Mouse (Mus musculus): ENCODE measurements around the gene Fto. TPM values are rescaled to one million over a fixed set of nuclear protein-coding genes. Genes with fewer than 3 reads are reported as not detected.

The Fto gene
- polyA plus RNA-seq, 1 experiment from 2014 or later, result 90.1 TPM

DNA sequence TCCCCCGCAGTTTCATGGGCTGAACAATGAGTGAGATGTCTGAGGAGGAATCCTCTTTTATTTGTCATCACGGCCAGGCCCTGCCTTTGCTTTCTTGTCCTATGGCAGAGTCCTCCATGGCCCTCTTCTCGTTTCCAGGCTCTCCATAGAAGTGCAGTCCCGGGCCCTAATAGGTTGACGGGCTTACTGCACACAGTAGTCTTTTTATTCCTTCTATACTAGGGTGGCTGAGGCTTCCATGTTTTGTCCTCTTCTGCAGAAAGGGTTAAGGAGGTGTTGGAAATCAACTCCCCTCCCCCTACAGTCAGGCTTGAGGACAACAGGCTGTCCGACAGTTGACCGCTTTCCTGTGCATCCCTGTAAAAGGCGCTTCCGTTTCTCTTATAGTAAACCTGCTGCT lies 169.2 kb downstream of the Fto start:
- WGBS, result 66% methylated on average over 9 of the region's 9 CpGs
- no peaks in the 10 kb centered on the region for H3K4me1 ChIP-seq
- no peak overlapping the region; the same call in 1 of the 2 replicates for H3K27ac ChIP-seq
- H3K9ac ChIP-seq, result no peak overlapping the region
- no peak overlapping the region for H3K4me2 ChIP-seq
- no peak overlapping the region for H3K4me3 ChIP-seq
- ATAC-seq, result no peak
- no peaks in the 10 kb centered on the region for H3K9me3 ChIP-seq (replicated peaks)
- peaks cover 5% of the 10 kb centered on the region; the same call in 1 of the 2 replicates for H3K36me3 ChIP-seq (ENCODE audit: poor library complexity, severe bottlenecking)
- H3K27me3 ChIP-seq, result no peaks in the 10 kb centered on the region

DNA sequence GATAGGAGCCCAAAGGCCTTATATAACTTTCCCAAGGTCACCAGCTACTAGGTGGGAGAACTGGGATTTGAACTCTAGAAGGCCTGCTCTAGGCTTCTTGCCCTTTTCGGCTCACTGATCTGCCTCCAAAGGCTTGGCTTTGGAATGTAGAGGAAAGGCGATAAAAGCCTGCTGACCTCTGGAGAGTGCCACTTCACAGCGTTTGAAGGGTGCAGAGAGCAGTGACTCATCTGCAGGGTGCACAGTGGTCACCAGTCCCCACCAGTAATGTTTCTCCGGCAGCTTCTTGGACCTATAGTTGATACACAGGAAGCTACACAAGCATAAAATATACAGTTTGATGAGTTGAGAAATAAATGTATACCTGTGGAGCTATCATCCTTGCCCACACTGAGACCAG lies 173.1 kb downstream of the Fto start:
- H3K4me3 ChIP-seq, result no peak overlapping the region
- no peak overlapping the region for H3K9ac ChIP-seq
- H3K27ac ChIP-seq, result no peak overlapping the region
- H3K4me1 ChIP-seq, result 0 out of 2 replicates have a peak, but pooled peaks cover 10% of the 10 kb centered on the region
- H3K36me3 ChIP-seq (ENCODE audit: poor library complexity, severe bottlenecking), result peaks cover 5% of the 10 kb centered on the region; the same call in 1 of the 2 replicates
- ATAC-seq, result no peak
- no peaks in the 10 kb centered on the region for H3K9me3 ChIP-seq (replicated peaks)
- WGBS, result 87% methylated on average over 4 of the region's 4 CpGs
- H3K4me2 ChIP-seq, result no peak overlapping the region
- no peaks in the 10 kb centered on the region for H3K27me3 ChIP-seq

DNA sequence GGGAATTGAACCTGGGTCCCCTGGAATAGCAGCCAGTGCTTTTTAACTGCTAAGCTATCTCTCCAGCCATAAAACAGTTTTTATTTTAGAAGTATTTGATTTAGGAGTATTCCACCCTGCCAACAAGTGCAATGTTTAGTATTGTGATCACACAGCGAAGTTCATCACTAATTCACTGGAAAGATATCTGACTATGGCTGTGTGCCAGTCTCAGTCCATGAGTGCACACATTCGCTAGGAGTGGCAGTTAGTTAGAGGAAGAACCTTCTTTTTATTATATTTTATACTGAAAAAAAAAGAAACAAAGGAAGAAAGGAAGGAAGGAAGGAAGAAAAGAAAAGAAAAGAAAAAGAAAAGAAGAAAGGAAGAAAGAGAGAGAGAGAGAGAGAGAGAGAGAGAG lies 174.1 kb downstream of the Fto start:
- H3K36me3 ChIP-seq (ENCODE audit: poor library complexity, severe bottlenecking), result peaks cover 5% of the 10 kb centered on the region; the same call in 1 of the 2 replicates
- H3K27me3 ChIP-seq, result 0 out of 2 replicates have a peak, but pooled peaks cover 3% of the 10 kb centered on the region
- WGBS, result 86% methylated on average over 2 of the region's 2 CpGs
- no peak overlapping the region for H3K9ac ChIP-seq
- no peak overlapping the region for H3K4me3 ChIP-seq
- ATAC-seq, result no peak
- no peaks in the 10 kb centered on the region for H3K9me3 ChIP-seq (replicated peaks)
- H3K27ac ChIP-seq, result no peak overlapping the region
- 0 out of 2 replicates have a peak, but pooled peaks cover 10% of the 10 kb centered on the region for H3K4me1 ChIP-seq
- H3K4me2 ChIP-seq, result no peak overlapping the region

DNA sequence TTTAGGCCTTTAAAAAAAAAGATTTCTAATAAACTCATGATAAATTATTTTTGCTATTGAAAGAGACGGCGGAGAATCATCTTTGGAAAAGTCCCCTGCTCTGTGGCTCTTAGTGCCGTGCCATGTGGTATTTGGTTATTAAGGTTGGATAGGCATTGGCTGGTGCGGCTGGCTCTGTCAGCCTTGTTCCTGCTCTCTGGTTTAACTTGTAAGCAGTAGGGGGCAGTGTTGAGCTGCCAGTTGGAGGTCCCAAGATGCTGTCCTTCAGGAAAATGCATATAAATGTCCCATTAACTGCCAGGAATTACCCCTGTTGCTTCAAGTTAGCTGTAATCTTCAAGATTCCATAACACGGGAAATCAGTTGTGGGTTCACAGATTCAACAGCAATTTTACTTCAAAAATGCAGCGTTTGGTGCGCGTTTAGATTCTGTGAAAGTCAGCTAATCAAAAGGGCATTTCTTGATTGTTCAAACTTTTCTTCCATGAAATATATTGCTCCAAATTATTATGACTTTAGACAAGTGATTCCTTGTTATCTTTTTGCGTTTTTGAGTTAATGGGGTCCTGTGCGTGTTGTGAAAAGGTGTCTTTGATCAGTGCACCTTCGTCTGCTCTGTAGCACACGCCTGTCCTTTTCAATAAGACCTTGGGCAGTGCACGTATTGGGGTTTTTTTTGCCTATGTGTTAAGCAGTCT lies 174.9 kb downstream of the Fto start:
- Histone ChIP-seq H3K4me2 (no peak overlapping the region), H3K4me3 (no peak overlapping the region), H3K36me3 (ENCODE audit: poor library complexity, severe bottlenecking) (peaks cover 5% of the 10 kb centered on the region; the same call in 1 of the 2 replicates), H3K27ac (no peak overlapping the region), H3K4me1 (0 out of 2 replicates have a peak, but pooled peaks cover 10% of the 10 kb centered on the region), H3K9ac (no peak overlapping the region), H3K27me3 (0 out of 2 replicates have a peak, but pooled peaks cover 3% of the 10 kb centered on the region), H3K9me3 (replicated peaks) (no peaks in the 10 kb centered on the region)
- peak; percentile 58; the same call in 1 of the 2 replicates for ATAC-seq
- 52% methylated on average over 13 of the region's 13 CpGs for WGBS

DNA sequence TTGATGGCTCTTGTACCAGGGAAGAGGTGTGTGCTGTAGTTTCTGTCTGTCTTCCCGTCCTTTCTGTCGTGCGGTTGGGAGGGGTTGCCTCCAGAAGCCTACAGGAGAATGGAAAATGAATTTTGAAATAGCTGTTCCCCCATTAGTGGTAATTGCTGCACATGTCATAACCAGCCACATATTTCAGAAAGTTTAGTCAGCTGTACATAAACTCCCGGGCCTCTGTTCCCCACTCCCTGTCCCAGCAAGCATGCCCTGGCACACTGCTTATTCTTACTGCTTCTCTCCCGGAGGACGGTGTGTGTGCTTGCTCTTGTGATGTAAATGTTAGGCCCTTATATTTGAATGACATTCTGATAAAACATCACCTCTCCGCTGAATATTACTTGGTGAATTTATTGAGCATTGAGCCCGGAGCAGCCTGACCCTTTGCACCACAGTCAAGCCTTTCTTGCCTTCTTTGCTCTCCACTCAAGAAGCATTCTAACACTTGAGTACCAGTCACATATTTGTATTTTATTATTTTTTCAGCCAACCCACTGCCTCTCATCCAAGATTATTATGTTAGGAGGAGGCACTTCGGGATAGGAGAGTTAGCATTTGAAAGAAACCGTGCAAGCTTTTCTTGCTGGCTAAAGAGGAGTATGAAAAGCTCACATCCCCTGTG lies 175.6 kb downstream of the Fto start:
- 0 out of 2 replicates have a peak, but pooled peaks cover 3% of the 10 kb centered on the region for H3K27me3 ChIP-seq
- no peak overlapping the region for H3K9ac ChIP-seq
- no peak overlapping the region for H3K4me2 ChIP-seq
- WGBS, result 67% methylated on average over 10 of the region's 10 CpGs
- ATAC-seq, result no peak
- no peak overlapping the region for H3K4me3 ChIP-seq
- peaks cover 5% of the 10 kb centered on the region; the same call in 1 of the 2 replicates for H3K36me3 ChIP-seq (ENCODE audit: poor library complexity, severe bottlenecking)
- H3K9me3 ChIP-seq (replicated peaks), result no peaks in the 10 kb centered on the region
- 0 out of 2 replicates have a peak, but pooled peaks cover 10% of the 10 kb centered on the region for H3K4me1 ChIP-seq
- no peak overlapping the region for H3K27ac ChIP-seq

DNA sequence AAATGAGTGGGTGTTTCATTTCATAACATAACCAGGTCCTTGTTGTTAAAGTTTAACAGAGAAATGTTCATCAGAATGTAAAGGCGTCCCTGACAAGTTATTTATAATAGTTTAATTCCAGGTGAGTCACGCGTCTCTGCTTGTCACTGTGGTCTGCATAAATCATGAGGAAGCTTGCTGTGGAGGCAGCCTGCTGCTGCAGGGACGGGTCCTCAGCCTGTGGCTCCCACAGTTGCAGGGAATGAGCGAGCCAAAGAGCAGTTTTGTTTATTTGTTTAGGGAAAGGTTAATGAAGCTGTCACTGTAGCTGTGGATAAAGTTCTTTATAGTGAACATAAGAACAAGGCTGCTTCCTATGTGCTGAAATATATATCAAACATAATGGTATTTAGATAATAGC lies 176.7 kb downstream of the Fto start:
- no peak overlapping the region for H3K4me3 ChIP-seq
- WGBS, result 75% methylated on average over 5 of the region's 5 CpGs
- peaks cover 2% of the 10 kb centered on the region; the same call in 1 of the 2 replicates for H3K36me3 ChIP-seq (ENCODE audit: poor library complexity, severe bottlenecking)
- 0 out of 2 replicates have a peak, but pooled peaks cover 10% of the 10 kb centered on the region for H3K4me1 ChIP-seq
- no peaks in the 10 kb centered on the region for H3K9me3 ChIP-seq (replicated peaks)
- H3K9ac ChIP-seq, result no peak overlapping the region
- no peak for ATAC-seq
- H3K27me3 ChIP-seq, result 0 out of 2 replicates have a peak, but pooled peaks cover 6% of the 10 kb centered on the region
- H3K27ac ChIP-seq, result no peak overlapping the region
- H3K4me2 ChIP-seq, result no peak overlapping the region

DNA sequence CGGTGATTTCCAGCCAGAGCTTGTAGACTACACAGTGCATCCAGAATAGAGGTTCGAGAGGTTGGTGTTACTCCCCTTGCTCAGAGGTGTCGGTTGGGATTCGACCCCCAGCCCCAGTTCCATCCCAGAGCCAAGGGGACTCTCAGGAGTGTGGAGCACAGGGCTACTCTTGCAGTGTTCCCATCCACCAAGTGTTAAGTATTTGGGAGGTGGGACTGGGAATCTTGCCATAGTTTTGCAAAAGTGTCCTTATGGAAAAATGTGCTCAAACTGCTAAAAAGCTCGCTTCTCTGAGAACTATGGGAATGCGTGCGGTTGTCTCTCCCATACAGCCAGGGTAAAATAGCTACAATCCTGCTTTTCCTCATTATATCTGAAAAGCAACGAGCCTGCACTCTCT lies 180.0 kb downstream of the Fto start:
- no peaks in the 10 kb centered on the region for H3K9me3 ChIP-seq (replicated peaks)
- no peaks in the 10 kb centered on the region for H3K36me3 ChIP-seq (ENCODE audit: poor library complexity, severe bottlenecking)
- 82% methylated on average over 8 of the region's 8 CpGs for WGBS
- H3K27ac ChIP-seq, result no peak overlapping the region
- H3K4me2 ChIP-seq, result no peak overlapping the region
- H3K9ac ChIP-seq, result no peak overlapping the region
- ATAC-seq, result no peak
- no peak overlapping the region for H3K4me3 ChIP-seq
- H3K27me3 ChIP-seq, result 0 out of 2 replicates have a peak, but pooled peaks cover 9% of the 10 kb centered on the region
- 0 out of 2 replicates have a peak, but pooled peaks cover 10% of the 10 kb centered on the region for H3K4me1 ChIP-seq

DNA sequence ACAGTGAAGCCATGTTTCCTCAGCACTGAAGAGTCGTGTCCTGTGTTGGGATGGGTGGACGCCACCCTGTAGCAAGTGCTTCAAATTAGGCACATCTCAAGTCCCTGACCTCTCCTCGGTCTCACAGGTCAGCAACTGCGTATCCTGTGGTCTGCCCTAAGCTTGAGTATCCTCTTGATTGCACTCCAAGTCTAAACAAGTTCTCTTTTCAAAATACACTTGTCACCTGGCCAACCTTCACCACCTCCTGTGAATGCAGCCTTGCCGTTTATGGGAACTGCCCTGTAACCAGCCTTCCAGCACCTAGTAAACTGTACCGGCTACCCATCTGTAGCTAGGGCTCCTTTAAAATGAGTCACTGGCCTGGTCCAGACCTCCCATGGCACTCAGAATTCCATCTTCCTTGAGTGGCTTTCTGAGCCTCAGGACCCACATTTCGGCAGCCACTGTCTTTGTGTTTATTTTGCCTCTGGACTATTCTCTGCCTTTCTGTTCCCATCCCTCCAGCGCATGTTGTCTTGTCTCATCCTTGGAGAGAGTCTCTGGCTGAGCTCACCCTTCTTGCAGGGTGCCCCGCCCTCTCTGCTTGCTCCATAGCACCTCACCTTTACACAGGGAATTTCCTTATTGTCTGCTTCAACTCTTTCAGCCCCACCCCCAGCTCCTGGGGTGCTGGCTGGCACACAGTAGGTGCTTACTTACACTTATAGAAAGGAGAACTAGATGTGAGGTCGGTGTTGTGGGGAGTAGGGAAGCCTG lies 181.4 kb downstream of the Fto start:
- Histone ChIP-seq H3K9me3 (replicated peaks) (no peaks in the 10 kb centered on the region), H3K9ac (no peak overlapping the region), H3K27ac (no peak overlapping the region), H3K4me1 (no peaks in the 10 kb centered on the region), H3K36me3 (ENCODE audit: poor library complexity, severe bottlenecking) (no peaks in the 10 kb centered on the region), H3K4me2 (no peak overlapping the region), H3K4me3 (no peak overlapping the region), H3K27me3 (0 out of 2 replicates have a peak, but pooled peaks cover 9% of the 10 kb centered on the region)
- 59% methylated on average over 10 of the region's 10 CpGs for WGBS
- no peak for ATAC-seq

DNA sequence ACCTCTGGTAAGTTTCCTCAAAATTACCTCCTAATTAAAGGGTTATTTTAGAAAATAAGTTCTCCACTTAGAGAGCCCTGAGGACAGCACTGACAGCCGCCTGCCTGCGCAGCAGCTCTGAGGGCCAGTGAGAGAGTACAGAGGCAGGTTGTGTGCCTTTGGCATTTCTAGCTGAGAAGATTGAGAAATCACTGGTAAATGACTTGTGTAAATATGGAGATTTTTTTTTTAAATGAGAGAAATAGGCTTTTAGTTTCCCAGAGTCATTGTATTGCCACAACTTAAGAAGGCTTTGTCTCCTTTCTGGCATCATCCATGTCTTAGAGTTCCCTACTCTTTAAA lies 181.9 kb downstream of the Fto start:
- no peaks in the 10 kb centered on the region for H3K9me3 ChIP-seq (replicated peaks)
- H3K4me2 ChIP-seq, result no peak overlapping the region
- ATAC-seq, result no peak
- no peak overlapping the region for H3K9ac ChIP-seq
- H3K27ac ChIP-seq, result no peak overlapping the region
- no peaks in the 10 kb centered on the region for H3K36me3 ChIP-seq (ENCODE audit: poor library complexity, severe bottlenecking)
- H3K4me1 ChIP-seq, result no peaks in the 10 kb centered on the region
- 57% methylated on average over 2 of the region's 2 CpGs for WGBS
- H3K4me3 ChIP-seq, result no peak overlapping the region
- H3K27me3 ChIP-seq, result 0 out of 2 replicates have a peak, but pooled peaks cover 9% of the 10 kb centered on the region

DNA sequence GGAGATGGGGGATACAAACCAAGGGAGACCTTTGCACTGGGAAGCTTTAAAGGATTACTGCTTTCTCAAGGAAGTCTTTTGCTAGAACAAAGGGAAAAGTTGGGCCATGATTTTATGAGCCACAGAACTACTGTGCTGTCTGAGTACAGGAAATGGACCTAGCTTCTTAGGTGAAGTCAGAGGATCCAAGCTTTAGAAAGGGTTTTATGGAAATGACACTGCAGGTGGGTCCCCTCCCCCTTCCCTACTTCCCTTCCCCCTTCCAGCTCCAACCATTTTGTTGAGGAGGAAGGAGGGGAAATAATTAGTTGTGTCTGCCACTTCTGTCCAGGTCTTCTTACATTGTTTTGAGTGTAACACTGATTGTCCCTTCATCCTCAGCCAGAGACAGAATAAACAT lies 182.7 kb downstream of the Fto start:
- H3K27ac ChIP-seq, result no peak overlapping the region
- 0 out of 2 replicates have a peak, but pooled peaks cover 9% of the 10 kb centered on the region for H3K27me3 ChIP-seq
- H3K9me3 ChIP-seq (replicated peaks), result no peaks in the 10 kb centered on the region
- no peaks in the 10 kb centered on the region for H3K4me1 ChIP-seq
- H3K4me2 ChIP-seq, result no peak overlapping the region
- ATAC-seq, result no peak
- H3K9ac ChIP-seq, result no peak overlapping the region
- H3K4me3 ChIP-seq, result no peak overlapping the region
- no peaks in the 10 kb centered on the region for H3K36me3 ChIP-seq (ENCODE audit: poor library complexity, severe bottlenecking)

DNA sequence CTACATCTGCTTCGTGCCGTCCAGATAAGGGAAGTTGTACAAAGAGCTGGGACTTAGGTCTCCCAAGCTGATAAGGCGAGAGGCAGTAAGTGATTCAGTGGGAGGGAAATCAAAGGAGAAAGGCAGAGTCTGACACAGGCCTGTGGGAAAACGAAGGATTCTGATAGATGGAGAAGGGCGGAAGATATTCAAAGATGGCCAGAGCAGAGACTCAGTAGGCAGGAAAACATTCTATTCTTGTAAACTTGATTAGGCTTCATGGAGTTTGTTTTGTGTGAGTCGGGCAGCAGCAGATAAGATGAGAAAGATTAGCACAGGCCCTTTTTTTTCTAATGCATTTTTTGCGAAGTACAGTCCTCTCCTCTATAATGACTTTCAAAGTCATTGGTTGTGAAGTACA lies 183.6 kb downstream of the Fto start:
- WGBS, result 53% methylated on average over 7 of the region's 7 CpGs
- H3K27me3 ChIP-seq, result peaks cover 8% of the 10 kb centered on the region; the same call in 1 of the 2 replicates
- H3K9ac ChIP-seq, result no peak overlapping the region
- ATAC-seq, result no peak
- no peaks in the 10 kb centered on the region for H3K9me3 ChIP-seq (replicated peaks)
- peaks cover under 1% of the 10 kb centered on the region; the same call in 1 of the 2 replicates for H3K4me1 ChIP-seq
- no peak overlapping the region for H3K27ac ChIP-seq
- no peak overlapping the region for H3K4me3 ChIP-seq
- H3K4me2 ChIP-seq, result no peak overlapping the region
- no peaks in the 10 kb centered on the region for H3K36me3 ChIP-seq (ENCODE audit: poor library complexity, severe bottlenecking)

DNA sequence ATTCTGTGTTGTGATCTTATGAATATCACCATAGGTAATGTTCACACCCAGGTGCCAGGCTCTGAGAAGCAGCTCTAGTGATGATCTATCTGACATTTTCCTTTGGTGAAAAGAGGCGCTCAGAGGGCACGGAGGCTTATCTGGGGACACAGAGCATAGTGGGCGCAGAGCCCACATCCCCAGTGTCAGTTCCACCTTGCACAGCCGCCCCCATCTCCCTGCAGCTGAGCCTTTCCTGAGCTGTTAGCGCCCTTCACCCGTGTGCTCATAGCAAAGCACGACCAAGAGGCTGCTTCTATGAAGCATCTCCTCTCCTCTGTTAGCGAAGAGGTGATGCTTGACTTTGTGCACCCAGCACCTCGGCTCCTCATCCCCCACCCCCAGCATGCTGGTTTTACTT lies 185.3 kb downstream of the Fto start:
- Histone ChIP-seq H3K27me3 (peaks cover 9% of the 10 kb centered on the region; the same call in 1 of the 2 replicates), H3K4me2 (no peak overlapping the region), H3K4me1 (peaks cover 17% of the 10 kb centered on the region), H3K9me3 (replicated peaks) (no peaks in the 10 kb centered on the region), H3K36me3 (ENCODE audit: poor library complexity, severe bottlenecking) (no peaks in the 10 kb centered on the region), H3K9ac (no peak overlapping the region), H3K27ac (no peak overlapping the region), H3K4me3 (no peak overlapping the region)
- 83% methylated on average over 9 of the region's 9 CpGs for WGBS
- no peak for ATAC-seq
